Mouse (Mus musculus) heart, adult 2 months (tissue): Measurements from ENCODE around the gene Rnf145.

Experiments used
- CTCF ChIP-seq: fragments of 200-600 bp; IDR thresholded peaks from 2 replicates; pipeline ENCODE4 v1.8.1; 2022; ENCODE audit warnings: antibody characterized with exemption, mild to moderate bottlenecking, moderate library complexity
- EP300 ChIP-seq: fragments of 200-500 bp; IDR thresholded peaks from 2 replicates; pipeline ENCODE4 v1.6.1; 2011; ENCODE audit warnings: low read depth, low read length, control low read depth; ENCODE audit not compliant: insufficient read depth

DNA sequence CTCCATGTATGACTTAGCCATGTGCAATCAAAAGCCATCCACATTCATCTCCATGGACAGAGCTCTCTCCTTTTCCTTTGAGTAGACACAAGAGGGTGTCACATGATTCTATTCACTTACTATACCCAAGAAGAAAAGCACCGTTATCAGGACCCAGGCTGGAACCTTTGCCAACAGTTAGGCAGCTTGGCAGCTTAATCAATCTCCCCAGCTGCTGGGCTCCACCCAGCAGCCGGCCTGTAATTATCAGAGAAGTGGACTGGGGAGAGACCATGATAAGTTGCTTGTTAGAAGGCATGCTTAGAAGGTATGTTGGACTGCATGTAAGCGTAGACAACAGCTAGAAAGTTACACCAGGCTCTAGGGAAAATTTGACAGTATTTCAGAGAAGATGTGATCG lies 9.9 kb upstream of the Rnf145 start:
- TF ChIP-seq CTCF = no peak
- no peak for TF ChIP-seq EP300
